Mouse (Mus musculus): ENCODE data around the gene Olfr368. TPM values are rescaled to one million over a fixed set of nuclear protein-coding genes. Genes with fewer than 3 reads are reported as not detected.

Olfr368 gene
- polyA plus RNA-seq (2015; fragmentation: Nextera tagmentation; extraction: Ambion mirVana) = not detected in 2 replicates

GRCm38 (mm10) chr2:37326215-37326614 lies at the start of gene Olfr368:
Gene Olfr368, plus strand, starts transcription at chr2:37326515.
- Histone ChIP-seq H3K9ac (replicated peaks) (no peak within 1 kb of the TSS), H3K27ac (no peak within 1 kb of the TSS), H3K4me1 (replicated peaks) (no peaks in the 10 kb centered on the region), H3K4me2 (replicated peaks) (no peak within 1 kb of the TSS), H3K27me3 (no peaks in the 10 kb centered on the region), H3K9me3 (no peaks in the 10 kb centered on the region), H3K4me3 (replicated peaks) (no peak within 1 kb of the TSS), H3K36me3 (no peaks in the 10 kb centered on the region)
- 100% methylated on average over 1 of the region's 1 CpGs for WGBS
- no peak for ATAC-seq

GRCm38 (mm10) chr2:37333321-37333720 lies 7.0 kb downstream of the Olfr368 start:
- Histone ChIP-seq H3K27me3 (no peaks in the 10 kb centered on the region), H3K36me3 (no peaks in the 10 kb centered on the region), H3K4me3 (replicated peaks) (no peak overlapping the region), H3K27ac (no peak overlapping the region), H3K4me1 (replicated peaks) (no peaks in the 10 kb centered on the region), H3K9me3 (no peaks in the 10 kb centered on the region), H3K9ac (replicated peaks) (no peak overlapping the region), H3K4me2 (replicated peaks) (no peak overlapping the region)
- WGBS = 83% methylated on average over 2 of the region's 2 CpGs
- ATAC-seq = no peak

DNA sequence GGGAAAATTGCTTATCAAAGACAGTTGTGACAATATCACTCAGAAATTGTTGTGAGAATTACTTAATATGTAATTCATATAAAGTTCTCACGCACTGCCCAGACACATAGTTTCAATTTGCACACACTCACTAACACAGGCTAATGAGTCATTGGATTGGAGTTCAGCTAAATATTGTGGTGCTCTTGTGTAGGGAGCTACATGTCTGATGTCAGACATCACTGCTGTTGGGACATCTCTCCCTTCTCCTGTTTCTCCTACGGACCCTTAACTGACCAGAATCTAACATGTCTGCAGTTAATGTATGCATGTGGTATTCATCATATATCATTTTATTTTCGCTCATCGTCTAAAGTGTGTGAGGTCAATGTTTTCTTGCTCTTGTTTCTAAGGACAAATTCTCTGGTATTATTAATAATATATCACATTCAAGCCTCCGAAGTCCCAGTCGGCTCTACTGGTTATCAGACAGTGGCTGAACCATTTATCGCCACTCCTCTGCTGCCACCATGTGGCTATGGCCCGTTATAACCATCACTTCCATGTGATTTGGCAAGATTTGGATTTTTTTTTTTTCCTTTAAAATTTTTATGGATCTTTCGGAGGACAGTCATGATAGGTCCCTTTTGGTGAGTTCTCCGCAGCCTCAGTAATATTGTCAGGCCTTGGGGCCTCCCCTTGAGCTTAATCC lies 12.3 kb downstream of the Olfr368 start:
- Histone ChIP-seq H3K4me3 (replicated peaks) (no peak overlapping the region), H3K9me3 (no peaks in the 10 kb centered on the region), H3K4me2 (replicated peaks) (no peak overlapping the region), H3K27ac (no peak overlapping the region), H3K4me1 (replicated peaks) (no peaks in the 10 kb centered on the region), H3K27me3 (no peaks in the 10 kb centered on the region), H3K36me3 (no peaks in the 10 kb centered on the region), H3K9ac (replicated peaks) (no peak overlapping the region)
- ATAC-seq = peak; percentile 43; the same call in 1 of the 2 replicates
- 65% methylated on average over 10 of the region's 10 CpGs for WGBS

DNA sequence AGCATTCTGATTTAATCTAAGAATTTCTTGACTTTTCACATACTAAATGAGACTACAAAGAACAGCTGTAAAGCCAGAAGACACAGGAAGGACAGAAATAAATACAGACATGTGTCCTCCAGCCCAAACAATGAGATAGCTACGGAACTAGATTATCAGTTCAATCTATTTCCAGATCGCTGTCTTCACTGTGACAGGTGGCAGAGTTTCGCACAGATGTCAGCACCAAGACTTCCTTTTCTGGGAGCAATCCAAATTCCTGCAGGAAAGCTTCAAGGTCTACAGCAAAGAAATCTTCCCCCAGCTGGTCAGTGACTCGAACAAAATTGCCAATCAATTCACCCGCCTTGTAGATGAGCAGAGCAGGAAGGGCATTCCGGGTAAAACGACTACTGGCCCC lies 25.4 kb downstream of the Olfr368 start:
- no peak overlapping the region for H3K9ac ChIP-seq (replicated peaks)
- no peak overlapping the region for H3K4me2 ChIP-seq (replicated peaks)
- H3K4me3 ChIP-seq (replicated peaks) = no peak overlapping the region
- WGBS = 93% methylated on average over 7 of the region's 7 CpGs
- ATAC-seq = no peak
- H3K27me3 ChIP-seq = no peaks in the 10 kb centered on the region
- H3K9me3 ChIP-seq = no peaks in the 10 kb centered on the region
- no peaks in the 10 kb centered on the region for H3K4me1 ChIP-seq (replicated peaks)
- peaks cover 62% of the 10 kb centered on the region for H3K36me3 ChIP-seq
- H3K27ac ChIP-seq = no peak overlapping the region

DNA sequence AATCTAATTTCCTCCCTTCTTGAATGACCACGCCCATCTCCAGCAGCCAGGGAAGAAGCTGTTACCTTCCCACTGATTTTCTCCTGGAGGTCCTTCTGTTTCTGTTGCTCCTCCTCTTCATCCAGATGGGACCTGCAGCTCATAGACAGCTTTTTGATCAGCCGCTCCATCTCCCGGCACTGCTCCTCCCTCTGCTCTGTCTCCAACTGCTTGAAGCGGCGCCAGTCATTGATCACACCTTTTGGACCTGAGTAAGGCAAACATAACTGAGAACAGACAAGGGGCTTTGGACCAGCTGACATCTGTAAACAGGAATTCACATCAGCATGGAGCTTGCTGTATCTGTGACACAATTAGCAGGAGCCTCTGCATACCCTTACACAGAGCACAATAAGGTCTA lies 29.3 kb downstream of the Olfr368 start:
- Histone ChIP-seq H3K36me3 (peaks cover 58% of the 10 kb centered on the region), H3K9ac (replicated peaks) (no peak overlapping the region), H3K4me2 (replicated peaks) (no peak overlapping the region), H3K9me3 (no peaks in the 10 kb centered on the region), H3K4me3 (replicated peaks) (no peak overlapping the region), H3K27me3 (no peaks in the 10 kb centered on the region), H3K4me1 (replicated peaks) (peaks cover 16% of the 10 kb centered on the region), H3K27ac (no peak overlapping the region)
- 96% methylated on average over 5 of the region's 5 CpGs for WGBS
- ATAC-seq = no peak

DNA sequence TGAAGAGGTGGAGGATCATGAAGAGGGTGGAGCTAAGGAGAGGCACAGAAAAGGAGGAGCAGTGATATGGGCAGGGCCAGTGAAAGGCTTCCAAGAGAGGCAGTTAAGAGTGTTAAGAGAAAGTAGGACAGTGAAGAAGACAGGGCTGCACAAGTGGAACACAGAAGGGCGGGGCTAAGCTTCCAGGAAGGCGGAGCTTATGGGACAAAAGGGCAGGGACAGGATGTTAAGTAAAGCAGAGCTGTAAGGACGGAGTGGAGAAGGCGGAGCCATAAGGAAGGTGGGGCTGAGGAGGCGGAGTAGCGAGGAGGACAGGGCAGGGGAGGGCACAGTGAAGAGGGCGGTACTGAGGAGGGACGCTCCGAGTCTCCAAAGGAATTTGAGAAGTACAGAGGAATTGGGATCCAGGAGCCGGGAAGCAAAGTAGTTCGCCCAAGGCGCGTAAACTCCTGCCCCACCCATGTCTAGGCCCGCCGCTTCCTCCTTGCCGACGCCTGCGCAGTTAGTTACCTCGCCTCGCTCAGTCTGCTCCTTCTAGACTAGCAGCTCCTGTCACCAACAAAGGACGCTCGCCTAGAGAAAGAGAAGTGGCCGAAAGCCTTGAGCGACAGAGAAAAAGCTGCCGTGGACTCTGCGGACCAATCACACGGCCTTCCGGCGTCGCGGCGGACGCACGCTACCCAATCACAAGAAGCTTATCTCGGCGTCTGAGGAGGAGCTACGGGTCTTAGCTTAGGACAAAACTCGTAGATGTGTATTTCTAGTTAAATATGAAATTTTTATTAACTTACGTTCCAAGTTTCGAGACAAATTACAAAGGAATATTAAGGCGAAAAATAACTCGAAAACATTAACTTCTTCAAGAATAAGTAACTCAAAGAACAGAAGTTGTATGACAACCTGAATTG lies 32.6 kb downstream of the Olfr368 start, which contains the start of gene Pdcl:
TSS of gene Pdcl (minus strand) at position 700 of the 908 bp plus-strand sequence.
- Histone ChIP-seq H3K4me1 (replicated peaks) (peaks cover 16% of the 10 kb centered on the region), H3K27me3 (no peaks in the 10 kb centered on the region), H3K27ac (peak within 1 kb of the TSS; percentile 89), H3K4me2 (replicated peaks) (peak within 1 kb of the TSS; percentile 82), H3K9me3 (no peaks in the 10 kb centered on the region), H3K36me3 (peaks cover 28% of the 10 kb centered on the region), H3K4me3 (replicated peaks) (peak within 1 kb of the TSS; percentile 68), H3K9ac (replicated peaks) (peak within 1 kb of the TSS; percentile 75)
- WGBS = under 1% methylated on average over 42 of the region's 42 CpGs
- ATAC-seq = peak; percentile 98

- no peaks in the 10 kb centered on the region for H3K9me3 ChIP-seq
- H3K4me1 ChIP-seq (replicated peaks) = peaks cover 16% of the 10 kb centered on the region
- H3K27ac ChIP-seq = no peak overlapping the region
- H3K36me3 ChIP-seq = peaks cover 18% of the 10 kb centered on the region
- WGBS = 95% methylated on average over 2 of the region's 2 CpGs
- no peaks in the 10 kb centered on the region for H3K27me3 ChIP-seq
- no peak overlapping the region for H3K4me3 ChIP-seq (replicated peaks)
- no peak for ATAC-seq
- no peak overlapping the region for H3K9ac ChIP-seq (replicated peaks)
- peak overlapping the region; percentile 6; the same call in 1 of the 2 replicates for H3K4me2 ChIP-seq (replicated peaks)
Measured at GRCm38 (mm10) chr2:37359908-37360307, 33.6 kb downstream of the Olfr368 start.

- 92% methylated on average over 2 of the region's 2 CpGs for WGBS
- no peaks in the 10 kb centered on the region for H3K27me3 ChIP-seq
- no peak overlapping the region for H3K9ac ChIP-seq (replicated peaks)
Measured at GRCm38 (mm10) chr2:37370651-37371050, 44.3 kb downstream of the Olfr368 start.

GRCm38 (mm10) chr2:37376018-37376417 lies 49.7 kb downstream of the Olfr368 start:
- ATAC-seq = no peak
- no peak overlapping the region for H3K9ac ChIP-seq (replicated peaks)
- H3K9me3 ChIP-seq = no peaks in the 10 kb centered on the region
- H3K27me3 ChIP-seq = no peaks in the 10 kb centered on the region
- no peak overlapping the region for H3K4me3 ChIP-seq (replicated peaks)
- H3K27ac ChIP-seq = no peak overlapping the region
- WGBS = 100% methylated on average over 1 of the region's 1 CpGs
- H3K4me2 ChIP-seq (replicated peaks) = no peak overlapping the region
- H3K4me1 ChIP-seq (replicated peaks) = no peaks in the 10 kb centered on the region
- H3K36me3 ChIP-seq = peaks cover 29% of the 10 kb centered on the region

More at GRCm38 (mm10) chr2:37370651-37371050, 44.3 kb downstream of the Olfr368 start:
- Histone ChIP-seq H3K4me2 (replicated peaks) (no peak overlapping the region), H3K4me3 (replicated peaks) (no peak overlapping the region), H3K9me3 (no peaks in the 10 kb centered on the region), H3K36me3 (peaks cover 6% of the 10 kb centered on the region), H3K4me1 (replicated peaks) (no peaks in the 10 kb centered on the region), H3K27ac (no peak overlapping the region)
- ATAC-seq = no peak

GRCm38 (mm10) chr2:37380189-37380588 lies 53.9 kb downstream of the Olfr368 start:
- no peaks in the 10 kb centered on the region for H3K9me3 ChIP-seq
- WGBS = 59% methylated on average over 2 of the region's 2 CpGs

More at GRCm38 (mm10) chr2:37380189-37380588, 53.9 kb downstream of the Olfr368 start:
- H3K4me3 ChIP-seq (replicated peaks) = no peak overlapping the region
- H3K9ac ChIP-seq (replicated peaks) = no peak overlapping the region
- H3K4me2 ChIP-seq (replicated peaks) = no peak overlapping the region
- no peaks in the 10 kb centered on the region for H3K27me3 ChIP-seq
- H3K4me1 ChIP-seq (replicated peaks) = no peaks in the 10 kb centered on the region
- ATAC-seq = peak; percentile 55; the same call in 1 of the 2 replicates
- no peak overlapping the region for H3K27ac ChIP-seq
- peaks cover 46% of the 10 kb centered on the region for H3K36me3 ChIP-seq

All from midbrain, embryonic 13.5 days (tissue).